Mouse (Mus musculus) granulocyte monocyte progenitor cell, adult 5-6 weeks (primary cell): Measurements from ENCODE around the gene Smurf2. TPM values are rescaled to one million over a fixed set of nuclear protein-coding genes. Genes with fewer than 3 reads are reported as not detected.

ENCODE experiments used
- ATAC-seq: replicated peaks from 2 replicates; pipeline ENCODE4 v1.8.0; 2016; ENCODE audit warnings: mild to moderate bottlenecking, moderate TSS enrichment, inconsistent platforms; ENCODE audit not compliant: poor library complexity, severe bottlenecking
- total RNA-seq, 2 experiments: library from RNA; stranded (forward) in 1 of 2; stranded (reverse) in 1 of 2; fragments of 200-712, 200-1000 nt in 1 of 2; fragments of >200 nt in 1 of 2; fragmentation: Nextera tagmentation in 1 of 2; gene quantifications; 2 replicates each; pipeline ENCODE4 v1.2.3; 2014 to 2017

Smurf2 gene
- total RNA-seq, 2 experiments from 2014 or later: 23.2 to 43.4 TPM

- no peak for ATAC-seq
Observed at GRCm38 (mm10) chr11:106908016-106908415, 12.5 kb downstream of the Smurf2 start.

- ATAC-seq: no peak
Observed at GRCm38 (mm10) chr11:106907253-106907652, 13.3 kb downstream of the Smurf2 start.

- no peak for ATAC-seq
Observed at GRCm38 (mm10) chr11:106905707-106906106, 14.8 kb downstream of the Smurf2 start.

GRCm38 (mm10) chr11:106899804-106900203, 20.7 kb downstream of the Smurf2 start:
- no peak for ATAC-seq

GRCm38 (mm10) chr11:106896561-106897168, 23.9 kb downstream of the Smurf2 start:
- no peak for ATAC-seq

GRCm38 (mm10) chr11:106883656-106884055, 36.9 kb downstream of the Smurf2 start:
- ATAC-seq: no peak

GRCm38 (mm10) chr11:106872650-106873049, 47.9 kb downstream of the Smurf2 start:
- ATAC-seq: no peak

- no peak for ATAC-seq
Observed at GRCm38 (mm10) chr11:106851438-106851837, 69.1 kb downstream of the Smurf2 start.

- no peak for ATAC-seq
Observed at GRCm38 (mm10) chr11:106842002-106842401, 78.5 kb downstream of the Smurf2 start.

- no peak for ATAC-seq
Observed at GRCm38 (mm10) chr11:106828079-106828478, 92.4 kb downstream of the Smurf2 start.

- ATAC-seq: no peak
Observed at GRCm38 (mm10) chr11:106824403-106824802, 96.1 kb downstream of the Smurf2 start.

- no peak for ATAC-seq
Observed at GRCm38 (mm10) chr11:106823741-106824140, 96.8 kb downstream of the Smurf2 start.

GRCm38 (mm10) chr11:106822911-106823310, 97.6 kb downstream of the Smurf2 start:
- ATAC-seq: no peak

- no peak for ATAC-seq
Observed at GRCm38 (mm10) chr11:106822491-106822890, 98.0 kb downstream of the Smurf2 start.

- ATAC-seq: no peak
Observed at GRCm38 (mm10) chr11:106821397-106821796, 99.1 kb downstream of the Smurf2 start.

GRCm38 (mm10) chr11:106820972-106821371, 99.5 kb downstream of the Smurf2 start:
- ATAC-seq: peak; percentile 40; the same call in 1 of the 2 replicates

GRCm38 (mm10) chr11:106820252-106820651, 100.3 kb downstream of the Smurf2 start:
- no peak for ATAC-seq

GRCm38 (mm10) chr11:106819595-106819994, 100.9 kb downstream of the Smurf2 start:
- ATAC-seq: peak; percentile 92

GRCm38 (mm10) chr11:106818341-106818740, 102.2 kb downstream of the Smurf2 start:
- ATAC-seq: no peak

GRCm38 (mm10) chr11:106817808-106818207, 102.7 kb downstream of the Smurf2 start:
- ATAC-seq: no peak

- ATAC-seq: no peak
Observed at GRCm38 (mm10) chr11:106817156-106817555, 103.4 kb downstream of the Smurf2 start.

- ATAC-seq: no peak
Observed at GRCm38 (mm10) chr11:106816316-106816715, 104.2 kb downstream of the Smurf2 start.

- no peak for ATAC-seq
Observed at GRCm38 (mm10) chr11:106815761-106816160, 104.8 kb downstream of the Smurf2 start.
